Mouse (Mus musculus) ES-Bruce4 (cell line): ENCODE measurements around the gene Dnajc17. TPM values are rescaled to one million over a fixed set of nuclear protein-coding genes. Genes with fewer than 3 reads are reported as not detected.

Experiments used
- H3K27ac ChIP-seq: 2 replicates; pipeline ENCODE4 v1.5.1; 2012; ENCODE audit warnings: low read length, inconsistent platforms; ENCODE audit not compliant: insufficient read depth
- H3K27me3 ChIP-seq: 2 replicates; pipeline ENCODE4 v1.6.1; 2012; ENCODE audit warnings: mild to moderate bottlenecking, low read length, inconsistent platforms; ENCODE audit not compliant: control insufficient read depth, poor library complexity, insufficient read depth, severe bottlenecking
- H3K36me3 ChIP-seq: 2 replicates; pipeline ENCODE4 v1.6.1; 2012; ENCODE audit warnings: inconsistent platforms, mild to moderate bottlenecking, low read length, moderate library complexity; ENCODE audit not compliant: control insufficient read depth, poor library complexity, insufficient read depth, severe bottlenecking
- H3K4me1 ChIP-seq: one replicate; pipeline ENCODE4 v1.8.1; 2011; ENCODE audit warnings: low read length; ENCODE audit not compliant: control insufficient read depth, insufficient read depth
- H3K4me3 ChIP-seq: 2 replicates; pipeline ENCODE4 v1.5.1; 2011; ENCODE audit warnings: low read depth, mild to moderate bottlenecking, low read length
- H3K9ac ChIP-seq: 2 replicates; pipeline ENCODE4 v1.6.1; 2012; ENCODE audit warnings: low read depth, mild to moderate bottlenecking, inconsistent platforms; ENCODE audit not compliant: poor library complexity, severe bottlenecking
- H3K9me3 ChIP-seq: replicated peaks from 2 replicates; pipeline ENCODE4 v1.6.1; 2012; ENCODE audit warnings: mild to moderate bottlenecking, low read length, inconsistent platforms; ENCODE audit not compliant: control insufficient read depth, poor library complexity, insufficient read depth, severe bottlenecking
- CTCF ChIP-seq: IDR thresholded peaks from one replicate; pipeline ENCODE4 v1.8.1; 2011; ENCODE audit warnings: low read depth, low read length
- EP300 ChIP-seq: IDR thresholded peaks from 2 replicates; pipeline ENCODE4 v1.6.1; 2011; ENCODE audit warnings: low read depth, low read length; ENCODE audit not compliant: insufficient read depth
- POLR2A ChIP-seq: IDR thresholded peaks from one replicate; pipeline ENCODE4 v1.8.1; 2011; ENCODE audit warnings: low read length; ENCODE audit not compliant: insufficient read depth
- polyA plus RNA-seq: library from polyadenylated mRNA; stranded (reverse); fragments of >200 nt; gene quantifications from 2 replicates; pipeline ENCODE4 v1.2.4, GENCODE M21; 2011; ENCODE audit warnings: low read depth; ENCODE audit not compliant: missing spikeins, insufficient read depth, insufficient read length

Gene Dnajc17
- polyA plus RNA-seq, 1 experiment = 12.5 TPM

- peaks cover 7% of the 10 kb centered on the region for H3K4me1 ChIP-seq
- H3K36me3 ChIP-seq = peaks cover 32% of the 10 kb centered on the region
- no peak overlapping the region for H3K27ac ChIP-seq
- no peaks in the 10 kb centered on the region for H3K9me3 ChIP-seq
- no peak overlapping the region for H3K9ac ChIP-seq
- no peaks in the 10 kb centered on the region for H3K27me3 ChIP-seq
- no peak overlapping the region for H3K4me3 ChIP-seq
- TF ChIP-seq EP300 (no peak), CTCF (no peak), POLR2A (no peak)
Measured at GRCm38 (mm10) chr2:119245246-119245645, 36.7 kb upstream of the Dnajc17 start.

DNA sequence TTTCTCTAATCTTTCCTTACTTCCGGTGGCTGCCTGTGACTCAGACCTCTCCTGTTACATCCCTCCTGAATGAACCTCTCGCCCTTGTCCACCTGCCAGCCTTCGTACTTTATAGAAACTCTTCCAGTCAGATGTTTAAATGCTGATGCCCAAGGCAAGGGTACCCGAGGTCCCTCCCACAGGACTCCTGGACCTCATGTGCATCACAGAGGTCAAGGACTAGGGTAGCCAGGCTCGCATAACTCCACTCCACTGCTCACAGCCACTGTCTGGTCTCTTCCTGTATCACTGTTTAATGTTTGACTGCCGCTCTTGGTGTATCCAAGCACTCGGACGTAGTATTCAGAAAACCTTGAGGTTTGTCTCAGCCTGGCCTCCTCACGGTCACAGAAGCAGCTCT, 34.0 kb upstream of the Dnajc17 start:
- peaks cover 9% of the 10 kb centered on the region for H3K4me1 ChIP-seq
- H3K4me3 ChIP-seq = no peak overlapping the region
- TF ChIP-seq EP300 = no peak
- TF ChIP-seq POLR2A = no peak
- TF ChIP-seq CTCF = no peak
- no peaks in the 10 kb centered on the region for H3K9me3 ChIP-seq
- H3K36me3 ChIP-seq = peaks cover 25% of the 10 kb centered on the region
- no peak overlapping the region for H3K27ac ChIP-seq
- no peak overlapping the region for H3K9ac ChIP-seq
- H3K27me3 ChIP-seq = no peaks in the 10 kb centered on the region

DNA sequence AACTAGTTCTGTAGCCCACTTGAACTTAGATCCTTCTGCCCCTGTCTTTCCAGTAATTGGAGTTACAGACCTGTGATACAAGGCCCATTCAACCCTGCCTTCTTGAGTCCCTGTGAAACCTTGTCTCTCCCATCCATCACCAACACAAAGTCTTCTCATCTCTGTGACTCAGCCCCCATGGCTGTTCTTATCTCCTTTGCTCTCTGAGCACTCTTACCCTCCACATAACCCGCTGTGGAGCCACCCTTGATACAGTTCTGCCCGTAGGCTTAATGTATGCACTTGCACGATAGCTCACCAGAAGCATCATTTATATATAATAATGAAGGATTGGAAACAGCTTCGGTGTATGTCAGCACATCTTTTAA, 32.2 kb upstream of the Dnajc17 start:
- Histone ChIP-seq H3K27ac (peak overlapping the region; percentile 67), H3K9ac (no peak overlapping the region), H3K9me3 (no peaks in the 10 kb centered on the region), H3K36me3 (peaks cover 11% of the 10 kb centered on the region), H3K27me3 (no peaks in the 10 kb centered on the region), H3K4me3 (no peak overlapping the region), H3K4me1 (peaks cover 9% of the 10 kb centered on the region)
- TF ChIP-seq EP300 = no peak
- no peak for TF ChIP-seq CTCF
- TF ChIP-seq POLR2A = no peak

DNA sequence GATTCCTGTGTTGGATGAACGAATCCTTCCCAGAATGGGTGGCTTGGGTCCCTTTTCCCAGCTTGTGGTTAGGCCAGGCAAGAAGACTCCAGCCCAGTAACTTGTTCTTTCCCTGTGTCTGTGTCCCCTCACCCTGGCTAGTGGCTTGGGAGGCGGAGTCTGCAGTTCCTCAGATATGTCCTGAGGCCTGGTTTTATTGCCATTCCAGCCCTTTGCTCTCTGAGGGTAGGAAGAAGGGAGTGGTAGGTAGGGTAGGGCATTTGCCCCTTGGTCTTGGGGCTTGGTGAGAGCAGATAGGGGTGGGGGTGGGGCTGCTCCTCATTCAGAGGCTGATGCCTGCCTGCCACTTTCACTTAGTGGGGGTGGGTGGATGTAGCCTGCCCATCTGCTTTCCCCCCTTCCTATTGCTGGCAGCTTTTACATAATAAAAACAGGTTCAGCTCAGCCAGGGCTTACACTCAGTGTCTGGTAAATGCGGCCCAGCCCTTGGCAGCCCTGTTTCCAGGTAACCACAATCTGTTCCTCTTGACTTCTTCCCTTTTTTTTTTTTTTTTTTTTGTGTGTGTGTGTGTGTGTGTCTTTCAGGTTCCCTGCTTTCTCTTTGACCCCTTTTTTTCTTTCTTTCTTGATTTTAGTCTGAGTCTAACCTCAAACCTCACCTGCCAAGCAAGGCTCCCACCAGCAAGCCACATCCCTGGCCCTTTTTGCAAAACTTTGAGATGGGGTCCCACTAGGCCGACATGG, 31.7 kb upstream of the Dnajc17 start:
- Histone ChIP-seq H3K27ac (peak overlapping the region; percentile 67), H3K4me3 (peak overlapping the region; percentile 3; the same call in 1 of the 2 replicates), H3K4me1 (peaks cover 9% of the 10 kb centered on the region), H3K27me3 (no peaks in the 10 kb centered on the region), H3K9ac (no peak overlapping the region), H3K36me3 (peaks cover 6% of the 10 kb centered on the region), H3K9me3 (no peaks in the 10 kb centered on the region)
- no peak for TF ChIP-seq POLR2A
- TF ChIP-seq EP300 = peak; percentile 94
- no peak for TF ChIP-seq CTCF

- H3K27me3 ChIP-seq = no peaks in the 10 kb centered on the region
- peak overlapping the region; percentile 78; the same call in 1 of the 2 replicates for H3K9ac ChIP-seq
- H3K27ac ChIP-seq = no peak overlapping the region
- H3K4me3 ChIP-seq = peak overlapping the region; percentile 90
- no peaks in the 10 kb centered on the region for H3K9me3 ChIP-seq
- TF ChIP-seq POLR2A = no peak
- 0 out of 2 replicates have a peak, but pooled peaks have one; percentile 28 for TF ChIP-seq EP300
- no peak for TF ChIP-seq CTCF
- peaks cover 3% of the 10 kb centered on the region; the same call in 1 of the 2 replicates for H3K36me3 ChIP-seq
- peaks cover 9% of the 10 kb centered on the region for H3K4me1 ChIP-seq
Measured at GRCm38 (mm10) chr2:119238671-119239070, 30.1 kb upstream of the Dnajc17 start.

DNA sequence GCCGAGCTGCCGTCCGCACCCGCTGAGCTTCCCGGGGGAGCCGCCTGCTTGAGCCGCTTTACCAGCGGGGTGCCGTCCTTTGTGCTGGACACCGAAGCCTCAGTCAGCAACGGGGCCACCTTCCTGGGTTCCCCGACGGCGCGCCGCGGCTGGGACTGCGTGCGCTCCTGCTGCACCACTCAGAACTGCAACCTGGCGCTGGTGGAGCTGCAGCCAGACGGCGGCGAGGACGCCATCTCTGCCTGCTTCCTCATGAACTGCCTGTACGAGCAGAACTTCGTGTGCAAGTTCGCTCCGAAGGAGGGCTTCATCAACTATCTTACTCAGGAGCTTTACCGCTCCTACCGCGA, 29.3 kb upstream of the Dnajc17 start:
- Histone ChIP-seq H3K27ac (no peak overlapping the region), H3K4me1 (peaks cover 9% of the 10 kb centered on the region)

More for the DNA sequence above, 29.3 kb upstream of the Dnajc17 start:
- Histone ChIP-seq H3K36me3 (no peaks in the 10 kb centered on the region), H3K27me3 (no peaks in the 10 kb centered on the region), H3K4me3 (peak overlapping the region; percentile 90), H3K9ac (peak overlapping the region; percentile 78), H3K9me3 (no peaks in the 10 kb centered on the region)
- no peak for TF ChIP-seq CTCF
- TF ChIP-seq POLR2A = no peak
